Mouse (Mus musculus): ENCODE measurements around the gene Ephb1. TPM values are rescaled to one million over a fixed set of nuclear protein-coding genes. Genes with fewer than 3 reads are reported as not detected.

The Ephb1 gene
- total and polyA plus RNA-seq, 2 experiments from 2014 or later: 34.9 to 48.6 TPM

- no peaks in the 10 kb centered on the region; the same call in 1 of the 2 replicates for H3K36me3 ChIP-seq (ENCODE audit: insufficient read depth)
- no peak for TF ChIP-seq CTCF (IDR thresholded peaks at IDR 0.05; ENCODE audit: low read depth)
- H3K9me3 ChIP-seq (ENCODE audit: low read length): no peaks in the 10 kb centered on the region
- 60% methylated on average over 16 of the region's 16 CpGs for WGBS
- H3K9ac ChIP-seq: no peak overlapping the region
- no peak overlapping the region for H3K4me3 ChIP-seq (ENCODE audit: low read depth, low read length)
- 0 out of 2 replicates have a peak overlapping the region, but pooled peaks have one; percentile 15 for H3K27ac ChIP-seq (ENCODE audit: low read depth, low read length)
- ATAC-seq (no peak), DNase-seq (no peak)
- no peaks in the 10 kb centered on the region for H3K4me1 ChIP-seq (ENCODE audit: insufficient read depth)
- no peaks in the 10 kb centered on the region for H3K27me3 ChIP-seq (ENCODE audit: insufficient read depth, low read length)
- no peak overlapping the region for H3K4me2 ChIP-seq (ENCODE audit: low read depth)
Measured at GRCm38 (mm10) chr9:101996771-101997500, 357.6 kb downstream of the Ephb1 start.

DNA sequence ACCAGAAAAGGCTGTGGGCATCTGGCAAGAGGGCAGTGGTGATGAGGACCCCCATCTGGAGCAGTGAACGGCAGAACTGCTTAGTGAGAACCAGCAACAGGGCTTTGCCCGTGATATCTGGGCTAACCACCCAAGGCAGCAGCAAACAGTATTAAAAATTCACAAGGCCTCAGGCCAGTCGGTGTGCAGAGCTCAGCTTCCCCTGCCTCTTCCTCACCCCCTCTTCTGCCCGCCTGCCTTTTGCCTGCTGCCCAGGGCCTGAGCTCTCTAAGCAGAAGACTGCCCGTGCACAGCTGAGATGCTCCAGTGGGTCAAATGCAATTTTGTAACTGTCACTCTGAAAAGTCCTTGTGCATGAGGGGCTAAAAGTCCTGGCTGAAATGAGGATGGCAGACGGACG is 358.3 kb downstream of the Ephb1 start:
- WGBS: 84% methylated on average over 7 of the region's 7 CpGs
- no peak overlapping the region for H3K27ac ChIP-seq (ENCODE audit: low read depth, low read length)
- H3K9ac ChIP-seq: no peak overlapping the region
- no peaks in the 10 kb centered on the region; the same call in 1 of the 2 replicates for H3K36me3 ChIP-seq (ENCODE audit: insufficient read depth)
- H3K27me3 ChIP-seq (ENCODE audit: insufficient read depth, low read length): no peaks in the 10 kb centered on the region
- no peaks in the 10 kb centered on the region for H3K9me3 ChIP-seq (ENCODE audit: low read length)
- TF ChIP-seq CTCF (IDR thresholded peaks at IDR 0.05; ENCODE audit: low read depth): no peak
- DNase-seq (no peak), ATAC-seq (no peak)
- no peak overlapping the region for H3K4me2 ChIP-seq (ENCODE audit: low read depth)
- H3K4me1 ChIP-seq (ENCODE audit: insufficient read depth): no peaks in the 10 kb centered on the region
- H3K4me3 ChIP-seq (ENCODE audit: low read depth, low read length): no peak overlapping the region

DNA sequence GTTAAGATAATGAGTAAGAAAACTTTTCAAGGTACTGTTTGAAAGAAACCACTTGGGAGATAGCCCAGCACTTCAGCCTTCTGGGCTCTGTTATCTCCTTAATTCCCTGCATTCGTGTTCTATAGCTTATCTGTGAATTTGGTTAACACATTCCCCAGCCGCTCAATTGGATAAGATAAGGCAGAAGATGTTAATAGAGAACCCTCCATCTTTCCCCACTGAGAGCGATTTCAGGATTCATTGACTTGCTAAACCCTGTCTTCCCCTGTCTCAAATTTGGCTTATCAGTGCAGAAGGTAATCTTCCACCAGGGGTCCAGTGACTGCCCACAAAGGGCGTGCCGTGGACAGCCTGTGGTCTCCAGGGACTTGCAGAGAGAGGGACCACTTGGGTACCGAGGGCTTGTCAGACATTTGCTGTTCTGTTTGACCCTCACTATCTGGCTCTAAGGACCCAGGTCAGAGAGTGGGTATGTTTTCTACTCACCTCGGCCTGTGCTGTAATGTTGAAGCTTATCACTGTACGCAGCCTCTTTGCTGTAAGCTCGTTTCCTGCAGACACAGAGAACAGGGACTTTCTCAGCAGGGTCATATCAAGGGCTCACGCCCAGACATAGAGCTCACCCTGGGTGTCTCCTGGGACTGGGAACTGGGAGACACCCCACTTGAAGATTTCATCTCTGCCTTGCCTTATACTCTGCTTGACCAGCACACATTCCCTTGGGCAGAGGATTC is 358.9 kb downstream of the Ephb1 start:
- ATAC-seq (no peak), DNase-seq (no peak)
- Histone ChIP-seq H3K9me3 (ENCODE audit: low read length) (no peaks in the 10 kb centered on the region), H3K4me1 (ENCODE audit: insufficient read depth) (no peaks in the 10 kb centered on the region), H3K36me3 (ENCODE audit: insufficient read depth) (no peaks in the 10 kb centered on the region; the same call in 1 of the 2 replicates), H3K27me3 (ENCODE audit: insufficient read depth, low read length) (no peaks in the 10 kb centered on the region), H3K9ac (no peak overlapping the region), H3K27ac (ENCODE audit: low read depth, low read length) (no peak overlapping the region), H3K4me2 (ENCODE audit: low read depth) (no peak overlapping the region), H3K4me3 (ENCODE audit: low read depth, low read length) (no peak overlapping the region)
- TF ChIP-seq CTCF (IDR thresholded peaks at IDR 0.05; ENCODE audit: low read depth): no peak
- WGBS: 79% methylated on average over 10 of the region's 10 CpGs

DNA sequence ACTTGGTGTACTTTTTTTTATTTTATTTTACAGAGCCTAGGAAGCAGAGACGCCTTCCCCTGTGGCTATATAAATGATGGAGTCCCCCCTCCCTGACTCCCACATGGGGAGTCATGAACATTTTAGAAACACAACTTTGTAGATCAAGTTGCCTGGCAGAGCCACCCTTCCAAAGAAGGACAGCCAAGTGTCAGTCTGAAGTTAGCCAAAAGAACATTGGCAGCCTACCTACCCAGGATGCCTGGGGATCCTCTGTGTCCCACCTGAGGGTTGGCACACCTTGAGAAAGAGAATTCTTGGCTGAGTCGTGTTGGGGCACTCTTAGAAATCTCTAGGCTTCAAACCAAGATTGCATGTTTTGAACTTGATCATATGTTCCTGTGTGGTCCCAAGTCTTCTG is 360.4 kb downstream of the Ephb1 start:
- H3K4me1 ChIP-seq (ENCODE audit: insufficient read depth): no peaks in the 10 kb centered on the region
- no peaks in the 10 kb centered on the region for H3K9me3 ChIP-seq (ENCODE audit: low read length)
- no peaks in the 10 kb centered on the region for H3K27me3 ChIP-seq (ENCODE audit: insufficient read depth, low read length)
- no peak for DNase-seq
- H3K4me3 ChIP-seq (ENCODE audit: low read depth, low read length): no peak overlapping the region
- no peak for TF ChIP-seq CTCF (IDR thresholded peaks at IDR 0.05; ENCODE audit: low read depth)
- 92% methylated on average over 2 of the region's 2 CpGs for WGBS
- ATAC-seq: no peak
- no peak overlapping the region for H3K4me2 ChIP-seq (ENCODE audit: low read depth)
- H3K9ac ChIP-seq: no peak overlapping the region
- no peak overlapping the region for H3K27ac ChIP-seq (ENCODE audit: low read depth, low read length)
- no peaks in the 10 kb centered on the region; the same call in 1 of the 2 replicates for H3K36me3 ChIP-seq (ENCODE audit: insufficient read depth)

DNA sequence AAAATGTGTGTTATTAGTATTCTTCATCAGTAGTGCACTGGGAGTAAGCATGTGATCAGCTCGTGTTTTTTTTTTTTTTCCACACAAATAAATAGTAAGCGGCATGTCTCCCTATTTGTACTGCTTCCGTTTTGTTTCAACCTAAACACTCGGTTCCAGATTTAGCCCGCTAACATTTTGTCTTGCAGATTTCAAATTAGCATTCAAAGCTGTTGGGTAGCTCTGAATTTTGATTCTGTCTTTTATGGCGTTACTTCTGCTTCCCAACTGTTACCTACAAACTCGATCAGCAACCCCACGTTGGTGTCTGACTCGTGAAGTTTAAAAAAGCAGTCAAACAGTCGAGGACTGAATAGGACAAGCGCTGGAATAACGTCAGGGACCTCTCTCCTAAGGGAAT is 363.7 kb downstream of the Ephb1 start:
- Histone ChIP-seq H3K36me3 (ENCODE audit: insufficient read depth) (no peaks in the 10 kb centered on the region; the same call in 1 of the 2 replicates), H3K27me3 (ENCODE audit: insufficient read depth, low read length) (no peaks in the 10 kb centered on the region), H3K27ac (ENCODE audit: low read depth, low read length) (no peak overlapping the region), H3K9me3 (ENCODE audit: low read length) (no peaks in the 10 kb centered on the region), H3K4me2 (ENCODE audit: low read depth) (no peak overlapping the region), H3K9ac (no peak overlapping the region), H3K4me3 (ENCODE audit: low read depth, low read length) (no peak overlapping the region), H3K4me1 (ENCODE audit: insufficient read depth) (no peaks in the 10 kb centered on the region)
- WGBS: 46% methylated on average over 12 of the region's 12 CpGs
- ATAC-seq (peak; percentile 36), DNase-seq (peak; percentile 63)
- TF ChIP-seq CTCF (IDR thresholded peaks at IDR 0.05; ENCODE audit: low read depth): no peak

DNA sequence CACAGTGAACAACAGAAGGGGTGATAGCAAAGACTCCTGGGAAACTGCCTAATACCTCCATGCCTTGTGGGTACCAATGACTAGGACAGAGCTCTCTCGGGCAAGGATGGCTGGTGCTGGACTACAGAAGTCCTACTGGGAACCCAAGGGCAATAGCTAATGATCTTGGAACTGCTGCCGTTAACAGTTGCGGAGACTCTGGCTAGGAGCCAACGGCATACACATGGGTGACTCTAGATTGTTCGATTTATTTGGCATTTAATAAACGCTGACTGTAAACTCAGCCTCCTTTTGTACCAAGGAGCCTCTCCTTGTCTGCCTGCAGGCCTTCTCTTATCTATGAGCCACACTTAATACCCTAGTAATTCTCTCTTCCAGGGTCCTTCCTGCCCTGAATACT is 364.5 kb downstream of the Ephb1 start:
- TF ChIP-seq CTCF (IDR thresholded peaks at IDR 0.05; ENCODE audit: low read depth): no peak
- H3K4me3 ChIP-seq (ENCODE audit: low read depth, low read length): no peak overlapping the region
- no peaks in the 10 kb centered on the region for H3K36me3 ChIP-seq (ENCODE audit: insufficient read depth)
- H3K27ac ChIP-seq (ENCODE audit: low read depth, low read length): 0 out of 2 replicates have a peak overlapping the region, but pooled peaks have one; percentile 9
- H3K9me3 ChIP-seq (ENCODE audit: low read length): no peaks in the 10 kb centered on the region
- H3K4me1 ChIP-seq (ENCODE audit: insufficient read depth): no peaks in the 10 kb centered on the region
- DNase-seq: no peak
- H3K9ac ChIP-seq: no peak overlapping the region
- H3K27me3 ChIP-seq (ENCODE audit: insufficient read depth, low read length): no peaks in the 10 kb centered on the region
- no peak for ATAC-seq
- WGBS: 53% methylated on average over 6 of the region's 6 CpGs
- no peak overlapping the region for H3K4me2 ChIP-seq (ENCODE audit: low read depth)

GRCm38 (mm10) chr9:101986910-101987309 is 367.6 kb downstream of the Ephb1 start:
- DNase-seq (no peak), ATAC-seq (no peak)
- Histone ChIP-seq H3K27ac (ENCODE audit: low read depth, low read length) (no peak overlapping the region), H3K4me3 (ENCODE audit: low read depth, low read length) (no peak overlapping the region), H3K4me2 (ENCODE audit: low read depth) (no peak overlapping the region), H3K9ac (no peak overlapping the region), H3K9me3 (ENCODE audit: low read length) (no peaks in the 10 kb centered on the region), H3K4me1 (ENCODE audit: insufficient read depth) (no peaks in the 10 kb centered on the region), H3K27me3 (ENCODE audit: insufficient read depth, low read length) (no peaks in the 10 kb centered on the region), H3K36me3 (ENCODE audit: insufficient read depth) (peaks cover 6% of the 10 kb centered on the region; the same call in 1 of the 2 replicates)
- WGBS: 69% methylated on average over 2 of the region's 2 CpGs
- TF ChIP-seq CTCF (IDR thresholded peaks at IDR 0.05; ENCODE audit: low read depth): no peak
